Mouse (Mus musculus) cerebellum, adult 2 months (tissue): ENCODE data around the gene Bbip1.

ENCODE experiments used
- CTCF ChIP-seq: fragments of 200-500 bp; IDR thresholded peaks from 2 replicates; pipeline ENCODE4 v1.5.1; 2011; ENCODE audit warnings: low read depth, mild to moderate bottlenecking, control low read depth, low read length, moderate library complexity, borderline replicate concordance; ENCODE audit not compliant: insufficient read depth
- POLR2A ChIP-seq: fragments of 200-500 bp; IDR thresholded peaks from 2 replicates; pipeline ENCODE4 v1.6.1; 2011; ENCODE audit warnings: low read length, control low read depth, borderline replicate concordance; ENCODE audit not compliant: insufficient read depth

DNA sequence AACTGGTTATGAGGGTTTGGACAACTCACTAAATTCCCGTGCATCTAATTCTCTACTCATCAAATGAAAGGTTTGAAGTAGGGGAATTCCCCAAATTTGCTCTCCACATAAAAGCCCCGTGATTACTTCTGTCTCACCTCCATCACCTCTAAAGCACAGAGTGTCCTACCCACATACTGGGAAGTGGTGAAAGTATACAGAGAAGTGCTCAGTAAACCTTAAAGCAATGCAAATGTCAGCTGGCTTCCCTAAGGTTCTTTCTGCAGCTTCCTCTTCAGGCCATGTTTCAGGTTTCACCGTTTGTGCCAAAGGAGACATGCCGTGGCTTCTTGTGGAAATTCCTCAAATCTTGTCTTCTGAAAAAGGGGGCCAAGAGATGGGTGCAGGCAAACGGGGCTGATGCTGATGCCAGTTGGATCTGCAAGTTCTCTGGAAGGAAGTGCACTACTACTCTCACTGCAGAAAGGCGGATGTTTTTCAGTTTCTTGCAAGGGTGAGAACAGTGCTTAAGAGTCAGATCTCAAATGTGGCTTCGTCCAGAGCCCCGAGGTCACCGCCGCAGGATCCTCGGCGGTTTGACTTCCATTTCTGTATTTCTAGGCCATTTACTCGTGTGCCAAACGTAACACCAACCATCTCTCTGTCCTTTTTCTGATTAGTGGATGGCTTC lies 44.4 kb downstream of the Bbip1 start:
- TF ChIP-seq CTCF (no peak), POLR2A (no peak)
